Mouse (Mus musculus) ES-E14 (cell line): ENCODE measurements around the gene Fkbp6.

Source experiments
- CHD2 ChIP-seq: IDR thresholded peaks from 2 replicates; pipeline ENCODE4 v1.6.1; 2014; ENCODE audit warnings: mild to moderate bottlenecking, low read depth, low read length, inconsistent platforms
- HCFC1 ChIP-seq: IDR thresholded peaks from 2 replicates; pipeline ENCODE4 v1.6.1; 2012; ENCODE audit warnings: low read length, inconsistent platforms, borderline replicate concordance; ENCODE audit not compliant: insufficient read depth
- MAFK ChIP-seq: IDR thresholded peaks from 2 replicates; pipeline ENCODE4 v1.6.1; 2014; ENCODE audit warnings: mild to moderate bottlenecking, low read depth, low read length, inconsistent platforms; ENCODE audit not compliant: insufficient read depth
- ZC3H11A ChIP-seq: IDR thresholded peaks from 2 replicates; pipeline ENCODE4 v1.6.1; 2012; ENCODE audit warnings: low read depth, mild to moderate bottlenecking, inconsistent platforms, low read length, borderline replicate concordance
- ZNF384 ChIP-seq: IDR thresholded peaks from 2 replicates; pipeline ENCODE4 v1.6.1; 2012; ENCODE audit warnings: low read depth, low read length, inconsistent platforms

DNA sequence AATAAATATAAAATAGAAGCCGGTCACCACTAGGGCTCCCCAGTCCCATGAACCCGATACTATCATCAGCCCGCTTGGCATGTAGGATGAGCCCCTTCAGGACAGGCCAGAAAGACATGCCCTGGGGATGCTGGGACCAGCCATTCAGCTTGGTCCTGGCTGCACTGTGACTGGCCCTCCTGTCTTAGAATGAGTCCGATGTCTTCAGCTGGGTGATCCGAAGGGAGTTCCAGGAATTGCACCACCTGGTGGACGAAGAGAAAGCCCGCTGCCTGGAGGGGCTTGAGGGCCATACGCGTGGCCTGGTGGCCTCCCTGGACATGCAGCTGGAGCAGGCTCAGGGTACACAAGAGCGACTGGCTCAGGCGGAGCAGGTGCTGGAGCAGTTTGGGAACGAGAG lies 13.7 kb upstream of the Fkbp6 start:
- TF ChIP-seq MAFK (no peak), ZC3H11A (no peak; the same call in 1 of the 2 replicates), CHD2 (no peak), ZNF384 (no peak), HCFC1 (no peak)
